Mouse (Mus musculus) adrenal gland, adult 18-20 months (tissue): ENCODE measurements around the gene Nsmce4a. TPM values are rescaled to one million over a fixed set of nuclear protein-coding genes. Genes with fewer than 3 reads are reported as not detected.

Source experiments
- total RNA-seq, 2 experiments: library from RNA; stranded (reverse); gene quantifications; 1 replicate in 1 of 2; 2 replicates in 1 of 2; pipeline ENCODE4 v1.2.3; 2021

Gene Nsmce4a
- total RNA-seq, 2 experiments from 2014 or later, result 38.2 to 55.1 TPM

Other genes starting within 250 kb of the Nsmce4a start
- 10 to 100 TPM; 35.9 to 38.0 TPM for gene Ate1, start 52.7 kb downstream of the Nsmce4a start, total RNA-seq
- gene Tacc2, start 4.3 kb upstream of the Nsmce4a start, total RNA-seq, result 10 to 100 TPM; 32.3 to 33.3 TPM
- not detected for gene Btbd16, start 201.0 kb upstream of the Nsmce4a start, total RNA-seq